Mouse (Mus musculus): ENCODE results near the gene Gm42688.

Gene Gm42688

GRCm38 (mm10) chr6:83086121-83087035, 15.0 kb upstream of the Gm42688 start, which contains the start of gene Lbx2:
Lbx2 (plus strand) TSS chr6:83086367.
- DNase-seq = no peak

GRCm38 (mm10) chr6:83087205-83087925, 14.1 kb upstream of the Gm42688 start:
- no peak for DNase-seq

- DNase-seq = no peak
Observed at GRCm38 (mm10) chr6:83087926-83088260, 13.5 kb upstream of the Gm42688 start.

GRCm38 (mm10) chr6:83092416-83093127, 8.8 kb upstream of the Gm42688 start:
- DNase-seq = no peak

GRCm38 (mm10) chr6:83095968-83096367, 5.4 kb upstream of the Gm42688 start:
- DNase-seq = no peak

- no peak for DNase-seq
Observed at GRCm38 (mm10) chr6:83098411-83098810, 3.0 kb upstream of the Gm42688 start.

- no peak for DNase-seq
Observed at GRCm38 (mm10) chr6:83101688-83102556, 505 bp downstream of the Gm42688 start.

GRCm38 (mm10) chr6:83103130-83103650, 1.8 kb downstream of the Gm42688 start:
- DNase-seq = no peak

- no peak for DNase-seq
Observed at GRCm38 (mm10) chr6:83104158-83104557, 2.7 kb downstream of the Gm42688 start.

- DNase-seq = peak; percentile 70
Observed at GRCm38 (mm10) chr6:83107566-83108400, 6.4 kb downstream of the Gm42688 start.

GRCm38 (mm10) chr6:83108762-83109668, 7.6 kb downstream of the Gm42688 start, which contains the start of gene Mrpl53:
Mrpl53 (plus strand) TSS chr6:83109040.
- peak; percentile 85 for DNase-seq

- no peak for DNase-seq
Observed at GRCm38 (mm10) chr6:83111510-83112136, 10.2 kb downstream of the Gm42688 start.

GRCm38 (mm10) chr6:83115011-83115671, 13.7 kb downstream of the Gm42688 start, which contains the start of gene Mogs:
Mogs (plus strand) TSS chr6:83115496.
- peak; percentile 88 for DNase-seq

- DNase-seq = no peak
Observed at GRCm38 (mm10) chr6:83115682-83116372, 14.4 kb downstream of the Gm42688 start.

- DNase-seq = no peak
Observed at GRCm38 (mm10) chr6:83116373-83117164, 15.2 kb downstream of the Gm42688 start.

- DNase-seq = no peak
Observed at GRCm38 (mm10) chr6:83117165-83117438, 15.7 kb downstream of the Gm42688 start.

- DNase-seq = no peak
Observed at GRCm38 (mm10) chr6:83117616-83118015, 16.2 kb downstream of the Gm42688 start.

GRCm38 (mm10) chr6:83118369-83118768, 17.0 kb downstream of the Gm42688 start:
- no peak for DNase-seq
